Mouse (Mus musculus): Measurements from ENCODE around the gene Hk1. TPM values are rescaled to one million over a fixed set of nuclear protein-coding genes. Genes with fewer than 3 reads are reported as not detected.

The Hk1 gene
- 100 to 1,000 TPM; 311 to 316 TPM for total RNA-seq (2021)
- long read RNA-seq, full-length matches to known transcripts, result 464 of 574 reads
- long read RNA-seq, partial matches to known transcripts, result 76 of 574 reads
- long read RNA-seq, other reads (novel, unspliced or antisense), result 34 of 574 reads

GRCm38 (mm10) chr10:62379808-62380207 lies at the start of gene Hk1:
Gene Hk1 (minus strand): TSS chr10:62379908.
- no peak for DNase-seq (ENCODE audit: low spot score in 2 of 2)

- no peak for DNase-seq (ENCODE audit: low spot score in 2 of 2)
Measured at GRCm38 (mm10) chr10:62425081-62425871, 45.6 kb upstream of the Hk1 start.

DNA sequence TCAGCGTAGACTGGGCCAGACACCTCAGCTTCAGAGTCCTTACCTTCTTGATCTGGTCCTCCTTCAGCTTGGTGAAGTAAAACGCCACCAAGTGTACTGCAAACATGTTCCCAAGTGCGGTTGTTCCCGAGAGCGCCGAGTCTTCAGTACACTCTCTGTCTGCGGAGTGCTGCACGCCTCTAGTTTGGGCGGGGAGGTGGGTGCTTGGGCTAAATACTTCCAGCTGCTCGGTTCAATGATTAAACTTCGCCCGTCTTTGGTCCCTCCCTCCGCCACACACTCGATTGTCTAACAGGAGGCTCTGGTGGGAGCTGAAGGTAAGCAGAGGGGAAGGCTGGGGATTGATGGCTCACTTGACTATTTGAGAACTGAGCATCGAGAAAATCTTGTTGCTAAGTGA lies 42.5 kb upstream of the Hk1 start, which contains the start of gene Hkdc1:
Hkdc1 (minus strand) TSS at position 237 of the 400 bp plus-strand sequence.
- no peak for DNase-seq (ENCODE audit: low spot score in 2 of 2)

DNA sequence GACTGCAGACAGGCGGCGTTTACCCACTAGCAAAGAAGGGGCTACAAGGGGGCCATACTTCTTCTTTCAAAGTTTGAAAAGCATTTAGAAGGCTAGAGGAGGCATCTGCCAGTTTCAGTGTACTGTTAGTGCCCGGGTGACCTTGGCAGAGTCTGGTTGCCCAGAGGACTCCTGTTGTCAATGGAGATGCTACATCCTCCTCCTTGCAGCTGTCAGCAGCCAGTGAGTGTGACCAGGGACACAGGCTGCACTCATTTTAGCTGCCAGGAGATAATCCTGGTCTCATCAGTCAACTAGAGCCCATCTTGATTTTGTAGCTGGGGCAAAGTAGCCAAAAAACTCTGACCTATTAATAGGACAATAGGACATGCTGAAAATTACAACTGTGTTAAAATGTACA lies 41.4 kb upstream of the Hk1 start:
- DNase-seq (ENCODE audit: low spot score in 2 of 2), result no peak

GRCm38 (mm10) chr10:62420399-62420798 lies 40.7 kb upstream of the Hk1 start:
- no peak for DNase-seq (ENCODE audit: low spot score in 2 of 2)

DNA sequence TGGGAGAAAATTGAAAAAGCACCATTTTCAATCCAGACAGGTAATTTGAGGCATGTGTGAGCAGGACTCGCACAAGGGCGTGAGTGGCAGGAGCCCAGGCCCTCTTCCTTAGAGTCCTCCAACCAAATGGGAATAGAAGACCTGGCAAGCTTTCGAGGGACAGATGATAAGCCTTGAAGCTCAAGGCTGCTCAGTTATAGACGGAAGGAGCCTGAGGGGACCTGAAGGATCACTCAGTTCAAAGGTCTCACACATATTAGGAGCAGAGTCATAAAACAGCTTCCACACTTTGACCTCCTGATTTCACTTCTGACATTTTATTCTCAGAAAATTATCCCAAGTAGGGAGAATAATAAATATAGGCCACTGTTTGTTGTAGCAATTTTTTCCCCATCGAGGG lies 39.7 kb upstream of the Hk1 start:
- DNase-seq (ENCODE audit: low spot score in 2 of 2), result no peak

- DNase-seq (ENCODE audit: low spot score in 2 of 2), result no peak
Measured at GRCm38 (mm10) chr10:62418831-62419356, 39.2 kb upstream of the Hk1 start.

GRCm38 (mm10) chr10:62413606-62413982 lies 33.9 kb upstream of the Hk1 start:
- DNase-seq (ENCODE audit: low spot score in 2 of 2), result no peak

DNA sequence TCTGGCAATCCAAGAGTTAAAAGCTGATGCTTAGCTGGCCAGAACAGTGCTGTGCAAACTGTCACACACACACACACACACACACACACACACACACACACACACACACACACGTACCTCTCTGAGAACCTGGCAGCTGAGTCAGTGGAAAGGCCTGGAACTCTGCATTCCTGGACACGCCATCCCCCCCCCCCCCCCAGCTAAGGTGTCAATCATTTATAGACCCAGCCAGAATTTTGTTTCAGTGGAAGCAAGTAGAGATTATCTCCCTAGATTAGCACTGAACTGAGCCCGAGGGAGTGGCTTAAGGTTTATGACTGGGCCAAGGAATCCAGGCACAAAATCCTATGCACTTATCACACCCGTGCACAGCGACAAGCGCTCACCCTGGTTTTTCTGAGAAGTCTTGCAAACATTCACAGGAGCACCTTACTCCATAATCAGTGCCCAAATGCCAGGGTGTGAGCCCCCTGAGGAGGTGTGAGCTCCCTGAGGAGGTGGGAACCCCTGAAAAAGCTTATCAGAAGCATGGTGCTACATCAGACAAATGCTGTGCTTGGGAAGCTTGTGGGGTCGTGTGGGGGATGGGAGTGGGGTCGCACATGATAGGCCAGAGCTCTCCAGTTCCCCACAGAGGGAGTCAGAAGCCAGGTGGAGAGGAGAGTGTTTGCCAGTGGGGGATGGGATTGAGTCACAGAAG lies 33.3 kb upstream of the Hk1 start:
- no peak for DNase-seq (ENCODE audit: low spot score in 2 of 2)

DNA sequence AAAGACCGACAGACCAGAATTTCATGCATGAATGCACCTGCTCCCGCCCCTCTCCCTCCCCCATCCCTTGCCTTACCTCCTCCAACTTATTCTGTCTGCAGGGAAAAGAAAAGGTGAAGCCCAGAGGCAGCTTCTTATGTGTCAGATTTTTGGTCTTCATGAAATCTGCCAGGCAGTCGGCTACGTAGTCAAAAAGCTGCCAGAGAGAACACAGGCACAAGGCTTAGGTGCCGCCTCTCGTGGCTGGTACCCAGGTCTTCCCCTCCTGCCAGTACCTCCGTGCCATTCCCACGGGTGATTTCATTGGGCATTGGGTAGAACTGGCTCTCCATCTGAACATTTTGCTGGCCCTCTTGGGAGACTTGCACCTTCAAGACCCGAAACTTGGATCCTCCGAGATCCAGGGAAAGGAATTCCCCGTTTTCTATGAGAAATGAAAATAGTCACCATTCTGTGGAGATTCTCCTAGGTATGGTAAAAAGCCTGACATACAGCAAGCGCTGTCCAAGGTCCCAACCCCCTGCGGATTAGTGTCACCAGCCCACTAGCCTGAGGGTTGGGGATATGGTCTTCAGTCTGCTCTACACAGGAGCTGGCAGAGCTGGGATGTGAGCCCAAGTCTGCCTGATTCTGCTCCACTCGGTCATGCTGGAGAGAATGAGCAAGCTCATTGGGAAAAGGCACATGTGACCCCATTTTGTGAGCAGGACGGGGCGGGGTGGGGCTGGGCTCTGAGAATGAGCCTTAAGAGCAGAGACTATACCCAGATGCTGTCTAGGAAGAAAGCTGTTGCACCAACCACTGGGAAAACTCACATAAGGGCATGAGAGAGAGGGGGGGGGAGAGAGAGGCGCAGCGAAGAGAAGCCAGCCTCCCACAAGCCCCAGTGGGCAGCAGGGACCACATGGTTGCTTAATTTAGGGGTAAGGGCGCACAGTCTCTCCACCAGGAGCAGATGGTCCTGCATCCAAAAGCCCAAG lies 32.0 kb upstream of the Hk1 start:
- no peak for DNase-seq (ENCODE audit: low spot score in 2 of 2)

DNA sequence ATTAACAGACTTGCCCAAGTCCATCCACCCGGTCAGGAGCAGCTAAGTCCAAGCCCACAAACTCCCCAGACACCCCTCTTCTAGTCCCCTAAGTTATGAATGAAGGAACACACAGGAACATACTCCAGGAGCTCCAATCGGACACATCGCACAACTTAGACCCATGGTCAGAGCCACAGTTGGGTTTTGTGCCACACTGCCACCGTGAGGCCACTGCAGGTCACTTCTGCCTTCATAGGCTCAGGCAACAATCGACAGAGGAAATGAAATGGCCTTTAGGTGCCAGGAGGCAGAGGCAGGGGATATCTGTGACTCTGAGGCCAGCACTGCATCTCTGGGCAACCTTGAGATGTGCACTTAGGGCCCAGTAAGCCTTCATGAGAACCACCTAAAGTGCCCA lies 31.2 kb upstream of the Hk1 start:
- DNase-seq (ENCODE audit: low spot score in 2 of 2), result peak; percentile 48 to 79

DNA sequence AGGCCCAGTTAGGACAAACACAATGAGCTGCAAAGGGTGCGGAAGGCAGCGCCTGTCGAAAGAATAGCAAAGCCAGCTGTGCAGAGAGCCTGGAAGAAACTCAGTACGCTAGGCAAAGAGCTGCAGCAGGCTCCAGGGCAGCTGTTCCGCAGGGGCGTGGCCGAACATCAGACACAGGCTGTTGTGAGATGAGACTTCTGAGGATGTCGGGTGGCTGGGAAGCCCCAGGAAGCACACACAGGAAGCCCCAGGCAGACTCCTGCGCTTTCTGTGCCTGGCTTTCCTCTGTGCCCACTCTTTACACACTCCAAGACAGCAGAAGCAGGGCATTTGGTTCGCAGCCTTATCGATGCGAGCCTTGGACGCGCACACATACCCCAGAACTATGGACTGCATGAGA lies 25.2 kb upstream of the Hk1 start:
- DNase-seq (ENCODE audit: low spot score in 2 of 2), result no peak

DNA sequence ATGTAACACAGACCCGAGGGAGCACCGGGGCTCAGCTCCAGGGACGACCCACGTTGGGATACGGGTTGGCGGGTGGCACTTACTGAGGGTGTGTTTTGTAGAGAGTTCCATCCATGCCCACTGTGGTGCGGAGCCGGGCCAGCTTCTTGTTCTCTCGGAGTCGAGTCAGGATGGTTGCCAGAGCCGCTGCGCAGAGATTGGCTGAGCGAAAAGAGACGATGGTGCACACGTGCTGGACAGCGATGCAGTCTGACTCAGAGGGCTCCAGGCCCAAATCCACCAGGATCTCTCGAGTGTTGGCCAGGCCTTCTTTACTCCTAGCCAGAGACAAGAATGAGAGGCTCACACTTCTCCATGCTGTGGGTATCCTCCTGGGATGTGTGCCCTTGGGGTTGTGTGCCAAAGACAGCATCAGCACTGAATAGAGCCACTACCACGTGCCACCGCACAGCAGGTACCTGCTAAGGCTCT lies 22.0 kb upstream of the Hk1 start:
- peak in 1 of 2 experiments; percentile 20 for DNase-seq (ENCODE audit: low spot score in 2 of 2)

GRCm38 (mm10) chr10:62383011-62383410 lies 3.3 kb upstream of the Hk1 start:
- no peak for DNase-seq (ENCODE audit: low spot score in 2 of 2)

DNA sequence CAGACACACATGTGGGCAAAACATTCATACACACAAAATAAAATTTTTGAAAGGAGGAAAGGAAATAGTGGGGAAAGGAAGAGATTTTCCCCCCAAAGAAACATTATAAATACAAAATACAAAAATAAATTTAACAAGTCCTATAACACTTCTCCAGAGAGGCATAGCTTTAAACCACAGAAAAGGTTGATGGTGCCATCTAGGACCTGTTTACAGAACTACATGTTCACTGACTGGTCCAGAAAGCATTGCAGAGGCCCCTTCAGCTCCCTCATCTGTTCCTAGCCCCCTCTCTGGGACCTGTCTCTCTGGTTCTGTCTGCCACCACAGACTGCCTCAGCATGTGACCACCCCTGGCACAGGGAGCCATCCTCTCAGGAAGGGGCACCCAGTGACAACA lies 1.2 kb upstream of the Hk1 start:
- no peak for DNase-seq (ENCODE audit: low spot score in 2 of 2)

DNA sequence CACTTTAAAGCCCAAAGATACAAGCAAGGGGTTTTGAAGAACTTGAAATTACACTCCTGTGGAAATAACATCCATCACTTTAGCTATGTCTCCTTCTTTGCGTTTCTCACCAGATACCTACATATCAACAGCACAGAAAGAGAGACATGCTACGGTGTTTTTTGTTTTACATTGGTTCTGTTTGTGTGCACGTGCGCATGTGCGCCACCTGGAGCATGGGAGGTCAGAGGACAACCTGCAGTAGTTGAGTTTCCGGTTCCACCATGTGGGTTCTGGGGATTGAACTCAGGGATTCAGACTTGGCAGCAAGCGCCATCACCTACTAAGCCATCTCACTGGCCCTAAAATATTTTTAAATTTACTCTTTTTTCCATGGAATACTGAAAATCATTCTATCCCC lies 20.9 kb downstream of the Hk1 start:
- no peak for DNase-seq (ENCODE audit: low spot score in 2 of 2)

DNA sequence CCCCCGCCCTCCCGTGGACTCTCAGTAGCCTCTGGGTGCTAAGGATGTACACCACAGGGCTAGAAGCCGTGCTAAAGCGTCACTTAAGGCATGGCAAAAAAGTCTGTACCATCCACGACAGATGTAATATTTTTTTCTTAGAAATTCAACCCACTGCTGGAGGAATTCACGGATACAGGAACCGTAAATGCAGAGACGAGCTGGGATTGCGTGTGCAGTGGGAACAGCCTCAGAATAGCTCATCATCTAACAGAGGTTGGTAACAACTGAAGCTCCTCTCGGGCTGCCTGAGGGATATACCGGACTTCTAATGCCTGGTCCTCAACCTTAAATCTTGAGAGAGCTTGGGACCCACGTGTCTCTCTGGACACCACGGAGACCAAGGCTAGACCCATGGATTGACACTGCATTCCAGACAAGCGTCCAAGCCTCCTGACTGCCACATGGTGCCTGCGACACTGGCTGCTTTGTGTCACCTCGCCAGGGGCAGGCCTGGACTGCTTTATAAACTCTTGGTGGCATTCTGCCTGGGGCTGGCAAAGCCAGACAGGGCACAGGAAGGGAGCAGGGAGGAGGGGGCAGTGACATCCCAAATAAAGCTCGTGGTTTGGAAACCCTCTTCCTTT lies 23.5 kb downstream of the Hk1 start:
- DNase-seq (ENCODE audit: low spot score in 2 of 2), result peak in 1 of 2 experiments; percentile 42

DNA sequence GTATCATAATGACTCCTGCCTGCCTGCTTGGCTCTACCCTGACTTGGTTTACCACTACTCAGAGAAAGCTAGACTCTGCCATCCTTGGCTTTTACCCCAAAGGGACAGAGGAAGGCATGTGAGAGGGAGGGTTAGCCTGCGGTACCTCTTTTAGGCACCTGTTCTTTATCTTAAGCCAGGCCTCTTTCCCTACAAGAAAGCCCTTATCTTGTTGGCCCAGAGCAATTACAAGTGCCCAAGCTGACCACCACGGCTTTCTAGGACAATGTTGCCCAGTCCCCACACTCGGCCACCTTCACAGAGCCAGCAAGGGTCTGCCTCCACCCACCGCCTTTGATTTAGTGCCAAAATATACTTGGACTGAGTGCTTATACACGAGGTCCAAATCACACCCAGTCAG lies 34.6 kb downstream of the Hk1 start:
- DNase-seq (ENCODE audit: low spot score in 2 of 2), result no peak

DNA sequence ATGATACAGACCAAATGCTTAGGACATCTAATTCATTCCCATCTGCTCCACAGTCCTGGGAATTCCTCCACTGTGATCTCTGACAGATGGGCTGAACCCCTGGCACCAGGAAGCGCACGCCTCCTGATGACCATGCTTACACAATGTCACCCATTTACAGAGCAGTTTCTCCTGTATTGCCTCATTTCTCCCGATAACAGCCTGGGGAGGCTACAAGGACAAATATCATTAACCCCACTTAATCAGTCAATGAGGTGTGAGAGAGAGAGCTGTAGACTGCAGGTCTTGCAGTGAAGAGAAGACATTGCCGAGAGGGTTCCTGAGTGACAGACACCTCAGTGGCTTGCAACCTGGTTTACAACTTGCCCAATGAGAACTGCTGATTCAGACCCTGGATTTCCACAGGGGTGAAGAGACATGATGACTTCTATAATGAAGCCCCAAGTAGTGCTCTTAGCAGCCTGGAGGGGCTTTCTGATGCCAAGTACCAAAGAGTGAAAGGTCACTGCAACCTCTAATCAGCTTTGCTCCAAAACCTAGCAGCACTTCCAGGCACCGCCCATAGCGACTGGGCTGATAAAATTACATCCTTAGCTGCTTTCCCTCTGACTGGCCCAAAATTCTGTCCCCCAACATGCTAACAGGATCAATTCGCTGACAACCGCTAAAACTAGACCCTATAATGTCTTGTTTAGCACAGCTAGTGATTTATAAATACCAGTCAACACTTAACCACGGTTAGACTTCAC lies 35.5 kb downstream of the Hk1 start:
- no peak for DNase-seq (ENCODE audit: low spot score in 2 of 2)

GRCm38 (mm10) chr10:62342512-62342911 lies 37.2 kb downstream of the Hk1 start:
- no peak for DNase-seq (ENCODE audit: low spot score in 2 of 2)

All from layer of hippocampus, adult 18-20 months (tissue).